Mouse (Mus musculus) ES-Bruce4 (cell line): ENCODE data around the gene Nr2f1. TPM values are rescaled to one million over a fixed set of nuclear protein-coding genes. Genes with fewer than 3 reads are reported as not detected.

Source experiments
- H3K27ac ChIP-seq: 2 replicates; pipeline ENCODE4 v1.5.1; 2012; ENCODE audit warnings: low read length, inconsistent platforms; ENCODE audit not compliant: insufficient read depth
- H3K27me3 ChIP-seq: 2 replicates; pipeline ENCODE4 v1.6.1; 2012; ENCODE audit warnings: mild to moderate bottlenecking, low read length, inconsistent platforms; ENCODE audit not compliant: control insufficient read depth, poor library complexity, insufficient read depth, severe bottlenecking
- H3K36me3 ChIP-seq: 2 replicates; pipeline ENCODE4 v1.6.1; 2012; ENCODE audit warnings: inconsistent platforms, mild to moderate bottlenecking, low read length, moderate library complexity; ENCODE audit not compliant: control insufficient read depth, poor library complexity, insufficient read depth, severe bottlenecking
- H3K4me1 ChIP-seq: one replicate; pipeline ENCODE4 v1.8.1; 2011; ENCODE audit warnings: low read length; ENCODE audit not compliant: control insufficient read depth, insufficient read depth
- H3K4me3 ChIP-seq: 2 replicates; pipeline ENCODE4 v1.5.1; 2011; ENCODE audit warnings: low read depth, mild to moderate bottlenecking, low read length
- H3K9ac ChIP-seq: 2 replicates; pipeline ENCODE4 v1.6.1; 2012; ENCODE audit warnings: low read depth, mild to moderate bottlenecking, inconsistent platforms; ENCODE audit not compliant: poor library complexity, severe bottlenecking
- H3K9me3 ChIP-seq: replicated peaks from 2 replicates; pipeline ENCODE4 v1.6.1; 2012; ENCODE audit warnings: mild to moderate bottlenecking, low read length, inconsistent platforms; ENCODE audit not compliant: control insufficient read depth, poor library complexity, insufficient read depth, severe bottlenecking
- CTCF ChIP-seq: IDR thresholded peaks from one replicate; pipeline ENCODE4 v1.8.1; 2011; ENCODE audit warnings: low read depth, low read length
- EP300 ChIP-seq: IDR thresholded peaks from 2 replicates; pipeline ENCODE4 v1.6.1; 2011; ENCODE audit warnings: low read depth, low read length; ENCODE audit not compliant: insufficient read depth
- POLR2A ChIP-seq: IDR thresholded peaks from one replicate; pipeline ENCODE4 v1.8.1; 2011; ENCODE audit warnings: low read length; ENCODE audit not compliant: insufficient read depth
- polyA plus RNA-seq: library from polyadenylated mRNA; stranded (reverse); fragments of >200 nt; gene quantifications from 2 replicates; pipeline ENCODE4 v1.2.4, GENCODE M21; 2011; ENCODE audit warnings: low read depth; ENCODE audit not compliant: missing spikeins, insufficient read depth, insufficient read length

Gene Nr2f1
- polyA plus RNA-seq, 1 experiment: not detected

DNA sequence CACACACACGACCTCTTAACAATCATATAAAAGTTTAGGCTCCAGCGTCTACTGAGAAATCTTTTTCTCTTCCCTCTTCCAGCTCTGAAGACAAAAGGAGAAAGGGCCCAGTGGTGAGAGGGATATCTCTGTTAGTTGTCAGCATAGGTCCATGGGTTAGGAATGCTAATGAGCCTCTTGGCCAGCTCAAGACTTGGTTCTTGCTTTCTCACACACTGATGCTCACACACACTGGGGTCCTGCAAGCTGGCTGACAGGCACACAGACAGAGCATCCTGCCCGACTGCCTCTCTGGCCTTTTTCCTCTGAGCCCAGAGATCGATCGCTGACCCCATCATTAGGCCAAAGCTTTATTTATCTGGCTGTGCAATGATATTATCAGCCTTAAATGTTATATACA is 15.6 kb downstream of the Nr2f1 start:
- peaks cover 15% of the 10 kb centered on the region for H3K27me3 ChIP-seq
- no peaks in the 10 kb centered on the region for H3K4me1 ChIP-seq
- peaks cover 6% of the 10 kb centered on the region; the same call in 1 of the 2 replicates for H3K9me3 ChIP-seq
- no peaks in the 10 kb centered on the region for H3K36me3 ChIP-seq
- H3K27ac ChIP-seq: no peak overlapping the region
- H3K9ac ChIP-seq: no peak overlapping the region
- no peak for TF ChIP-seq CTCF
- H3K4me3 ChIP-seq: no peak overlapping the region

DNA sequence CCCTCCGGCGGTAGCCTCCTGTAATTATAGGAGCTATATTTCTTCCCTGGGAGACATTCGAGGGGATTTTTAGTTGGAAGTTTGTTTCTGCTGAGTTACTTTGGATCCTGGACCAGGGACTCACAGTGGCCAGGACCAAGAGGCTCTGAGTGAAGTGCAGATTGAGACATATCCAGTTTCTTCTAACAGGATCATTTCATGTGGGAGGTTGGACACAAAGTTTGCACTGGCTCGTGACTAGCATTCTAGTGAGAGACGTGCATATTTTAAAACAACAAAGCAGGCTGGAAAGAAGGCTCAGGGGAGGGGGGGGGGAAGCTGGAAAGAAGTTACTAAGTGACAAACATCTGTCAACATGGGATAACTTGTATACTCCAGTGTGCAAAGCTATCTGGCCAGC is 16.6 kb downstream of the Nr2f1 start:
- H3K36me3 ChIP-seq: no peaks in the 10 kb centered on the region
- H3K9me3 ChIP-seq: peaks cover 6% of the 10 kb centered on the region; the same call in 1 of the 2 replicates
- no peak overlapping the region for H3K9ac ChIP-seq
- no peaks in the 10 kb centered on the region for H3K4me1 ChIP-seq
- TF ChIP-seq POLR2A (no peak), CTCF (no peak), EP300 (no peak)
- H3K4me3 ChIP-seq: no peak overlapping the region
- peaks cover 18% of the 10 kb centered on the region for H3K27me3 ChIP-seq
- no peak overlapping the region for H3K27ac ChIP-seq

DNA sequence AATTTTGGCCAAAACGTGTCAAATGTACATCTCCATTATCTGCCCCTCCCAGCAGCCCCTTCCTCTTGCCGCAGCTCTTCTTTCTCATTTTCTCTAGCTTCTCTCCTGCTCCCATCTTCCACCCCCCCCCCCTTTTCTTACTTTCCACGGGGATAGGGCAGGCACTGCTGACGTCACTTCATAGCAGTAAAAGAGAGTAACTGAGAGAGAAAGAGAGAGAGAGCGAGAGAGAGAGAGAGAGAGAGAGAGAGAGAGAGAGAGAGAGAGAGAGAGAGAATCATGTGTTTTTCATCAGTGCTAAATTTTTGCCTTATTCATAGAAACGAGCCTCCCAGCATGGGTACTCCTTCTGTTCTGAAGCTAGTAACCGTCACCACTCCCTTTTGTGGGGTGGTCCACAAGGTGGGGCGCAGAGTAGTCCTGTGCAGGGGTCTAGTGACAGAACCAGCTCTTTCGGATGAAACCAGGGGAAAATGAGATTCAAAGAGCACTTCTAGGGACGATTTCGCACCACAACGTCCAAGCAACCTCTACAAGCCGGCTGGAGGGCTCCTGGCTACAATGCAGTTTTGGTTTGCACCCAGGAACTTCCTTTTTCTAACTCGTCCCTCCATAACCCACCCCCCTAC is 17.5 kb downstream of the Nr2f1 start:
- no peak overlapping the region for H3K4me3 ChIP-seq
- TF ChIP-seq POLR2A: no peak
- no peak for TF ChIP-seq CTCF
- TF ChIP-seq EP300: no peak
- no peak overlapping the region for H3K27ac ChIP-seq
- no peak overlapping the region for H3K9ac ChIP-seq
- H3K27me3 ChIP-seq: peaks cover 19% of the 10 kb centered on the region
- peaks cover 6% of the 10 kb centered on the region; the same call in 1 of the 2 replicates for H3K9me3 ChIP-seq
- no peaks in the 10 kb centered on the region for H3K4me1 ChIP-seq
- H3K36me3 ChIP-seq: no peaks in the 10 kb centered on the region

DNA sequence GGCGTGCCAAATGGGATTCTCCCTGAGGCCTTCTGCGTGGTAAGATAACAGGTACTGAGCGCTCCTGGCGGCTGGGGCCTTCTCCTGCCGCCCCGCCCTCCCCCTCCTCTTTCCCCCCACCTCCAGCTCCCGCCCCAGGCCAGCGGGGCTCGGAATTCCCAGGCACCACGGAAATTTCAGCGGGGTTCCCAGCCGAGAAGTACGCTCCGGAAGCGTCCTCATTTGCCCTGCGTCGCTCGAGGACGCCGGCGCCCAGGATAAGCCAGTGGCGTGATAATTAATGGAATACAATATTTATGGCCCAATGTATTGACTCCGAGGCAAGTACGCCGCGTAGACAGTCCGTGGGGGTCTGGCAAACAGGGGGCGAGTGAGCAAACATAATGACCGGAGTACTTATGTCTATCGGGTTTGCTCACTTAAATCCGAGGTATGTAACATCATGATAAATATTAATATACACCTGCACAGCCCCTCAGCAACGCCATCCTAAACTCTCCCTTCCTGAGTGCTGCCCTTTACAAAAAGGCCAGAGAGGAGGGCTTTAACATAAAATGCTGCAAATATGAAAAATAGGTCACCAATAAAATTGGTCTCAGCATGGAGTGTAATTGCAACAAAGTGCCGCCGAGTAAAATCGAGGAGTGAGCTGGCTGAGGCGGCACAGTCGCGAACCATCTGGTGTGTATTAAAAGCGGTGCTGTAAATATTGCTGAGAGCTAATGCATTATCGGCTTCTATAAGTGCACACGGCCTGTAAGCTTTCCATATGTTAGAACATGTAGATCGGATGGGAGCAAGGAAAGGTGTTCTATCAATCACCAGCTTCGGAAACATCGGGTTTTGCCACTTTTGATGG is 18.3 kb downstream of the Nr2f1 start:
- Histone ChIP-seq H3K9me3 (peaks cover 6% of the 10 kb centered on the region; the same call in 1 of the 2 replicates), H3K4me1 (no peaks in the 10 kb centered on the region), H3K4me3 (no peak overlapping the region), H3K9ac (no peak overlapping the region), H3K27ac (no peak overlapping the region), H3K27me3 (peaks cover 19% of the 10 kb centered on the region), H3K36me3 (no peaks in the 10 kb centered on the region)
- TF ChIP-seq POLR2A: no peak
- TF ChIP-seq EP300: no peak
- no peak for TF ChIP-seq CTCF

DNA sequence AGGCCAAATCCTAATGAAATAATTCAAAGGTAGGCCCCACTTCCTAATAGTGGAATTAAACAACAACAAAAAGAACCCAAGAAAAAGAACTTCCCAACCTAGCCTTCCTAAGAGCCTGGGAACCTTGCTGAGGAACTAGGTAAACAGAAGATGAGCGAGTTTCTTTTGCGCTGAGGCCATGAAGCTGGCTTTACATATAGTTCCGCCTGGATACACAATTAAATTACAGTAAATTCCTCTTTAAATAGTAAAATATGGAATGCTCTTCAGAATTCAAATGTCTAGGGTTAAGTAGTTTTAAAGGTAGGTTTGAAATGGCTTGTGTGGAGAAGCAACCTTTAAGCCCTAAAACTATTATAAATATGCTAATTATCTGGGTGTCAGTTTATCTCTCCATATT is 19.3 kb downstream of the Nr2f1 start:
- Histone ChIP-seq H3K4me3 (no peak overlapping the region), H3K9me3 (peaks cover 6% of the 10 kb centered on the region; the same call in 1 of the 2 replicates), H3K27me3 (peaks cover 19% of the 10 kb centered on the region), H3K27ac (no peak overlapping the region), H3K9ac (no peak overlapping the region), H3K36me3 (no peaks in the 10 kb centered on the region), H3K4me1 (no peaks in the 10 kb centered on the region)
- no peak for TF ChIP-seq CTCF
- TF ChIP-seq EP300: no peak
- TF ChIP-seq POLR2A: no peak
